Mouse (Mus musculus) ES-E14 (cell line): Measurements from ENCODE around the gene Clip1.

Experiments
- HCFC1 ChIP-seq: IDR thresholded peaks from 2 replicates; pipeline ENCODE4 v1.6.1; 2012; ENCODE audit warnings: low read length, inconsistent platforms, borderline replicate concordance; ENCODE audit not compliant: insufficient read depth
- MAFK ChIP-seq: IDR thresholded peaks from 2 replicates; pipeline ENCODE4 v1.6.1; 2014; ENCODE audit warnings: mild to moderate bottlenecking, low read depth, low read length, inconsistent platforms; ENCODE audit not compliant: insufficient read depth
- ZC3H11A ChIP-seq: IDR thresholded peaks from 2 replicates; pipeline ENCODE4 v1.6.1; 2012; ENCODE audit warnings: low read depth, mild to moderate bottlenecking, inconsistent platforms, low read length, borderline replicate concordance

DNA sequence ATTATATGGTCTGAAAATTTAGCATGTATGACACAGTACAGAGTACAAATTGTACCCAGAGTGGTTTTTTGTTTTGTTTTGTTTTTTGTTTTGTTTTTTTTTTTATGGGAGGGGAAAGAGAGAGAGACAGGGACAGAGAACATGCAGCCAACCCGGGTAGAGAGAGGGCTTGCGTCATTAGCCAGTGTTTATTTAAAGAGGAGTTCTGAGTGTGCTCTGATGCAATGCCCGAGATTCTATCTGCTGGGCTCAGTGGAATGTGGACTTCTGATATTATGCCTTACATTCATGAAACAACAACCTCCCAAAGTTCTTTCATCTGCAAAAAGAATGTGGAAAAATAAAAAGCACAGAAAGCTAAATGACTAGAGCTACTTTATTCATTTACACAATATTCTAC, 9.2 kb downstream of the Clip1 start:
- TF ChIP-seq MAFK, result no peak
- TF ChIP-seq ZC3H11A, result no peak
- no peak for TF ChIP-seq HCFC1
